Mouse (Mus musculus): ENCODE measurements around the gene Mphosph10.

DNA sequence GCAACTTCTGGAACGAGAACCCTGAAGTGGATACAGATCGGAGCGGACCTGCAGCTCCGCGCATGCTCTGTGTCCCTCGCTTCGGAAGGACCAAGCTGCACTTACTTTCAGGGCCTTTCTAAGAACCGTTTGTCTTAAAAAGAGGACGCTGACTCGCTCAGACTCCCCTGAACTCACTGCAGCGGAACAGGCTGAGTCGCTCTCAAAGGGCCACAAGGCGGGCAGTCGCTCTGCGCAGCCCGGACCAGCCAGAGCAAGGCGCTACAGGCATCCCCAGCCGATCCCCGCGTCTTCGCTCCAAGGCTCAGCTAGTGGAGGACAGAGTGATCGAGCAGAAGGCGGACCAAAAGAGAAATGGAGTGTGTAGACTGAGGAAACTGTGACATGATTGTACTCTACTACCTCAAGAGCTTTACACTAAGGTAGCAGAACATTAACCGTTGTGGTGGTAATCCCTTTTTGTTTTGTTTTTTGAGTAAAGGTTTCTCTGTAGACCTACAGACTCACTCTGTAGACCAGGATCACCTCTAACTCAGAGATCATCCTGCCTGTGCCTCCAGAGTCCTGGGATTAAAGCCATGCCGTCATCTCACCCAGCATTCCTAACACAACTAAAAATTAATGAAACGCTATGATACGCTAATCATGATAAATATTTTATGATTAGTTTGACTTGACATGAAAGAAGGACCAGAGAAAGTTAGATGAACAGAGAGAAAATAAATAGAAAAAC lies 18.1 kb downstream of the Mphosph10 start, which contains the start of gene Fan1:
- TF ChIP-seq TAL1 (IDR thresholded peaks at IDR 0.05; ENCODE audit: low read length) (no peak), GATA1 (IDR thresholded peaks at IDR 0.05; ENCODE audit: low read length) (no peak)
